ENCODE assay signal across 29 mouse cellular contexts in the genomic region with DNA sequence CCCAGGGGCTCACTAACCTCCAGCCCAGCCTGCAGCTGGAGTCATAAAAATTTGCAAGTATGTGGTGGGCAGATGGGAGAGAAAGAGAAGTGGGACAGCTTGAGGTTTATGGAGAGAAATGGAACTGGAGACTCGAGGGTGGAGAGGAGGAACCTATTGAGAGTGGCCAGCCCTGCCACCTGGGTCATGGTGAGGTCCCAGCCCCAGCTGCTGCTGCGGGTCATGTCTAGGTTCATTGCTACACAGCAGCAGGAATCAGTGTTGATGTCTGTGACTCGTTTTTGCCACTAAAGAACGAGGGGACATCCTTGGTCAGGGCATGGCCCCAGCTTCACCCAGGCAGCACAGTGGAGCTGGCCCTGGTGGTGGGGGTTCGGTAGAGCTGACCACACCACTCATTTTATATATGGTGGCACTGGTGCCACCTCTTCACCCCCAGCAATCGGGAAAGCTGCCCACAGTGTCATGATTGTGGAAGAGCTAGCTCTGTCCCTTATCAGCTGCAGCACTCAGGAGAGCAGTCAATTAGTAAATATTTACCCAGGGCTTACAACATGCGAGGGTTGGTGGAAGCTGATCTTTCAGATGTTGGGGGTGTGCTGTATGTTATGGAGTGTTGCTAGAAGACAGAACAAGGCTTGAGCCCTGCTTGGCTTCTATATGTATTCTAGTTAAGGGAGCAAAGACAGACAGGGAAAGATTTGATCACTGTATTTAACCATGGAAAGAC. TPM values are rescaled to one million over a fixed set of nuclear protein-coding genes. Genes with fewer than 3 reads are reported as not detected.
DNase-seq lines count a peak whose midpoint lies in the region; ATAC-seq and TF ChIP-seq lines count a peak whose summit lies in the region.
"Had no signal": no experiment of that assay in that cellular context is flagged by ENCODE, and none has a peak within 500 bp of the region (broad histone marks: within the 10 kb centered on the region; RNA-seq: fewer than 3 reads in every experiment).

No protein-coding gene starts in this region.

- H3K36me3 ChIP-seq in lung, embryonic 14.5 days (ENCODE audit: insufficient read depth) = no peaks in the 10 kb centered on the region
- H3K36me3 ChIP-seq in liver, embryonic 11.5 days (ENCODE audit: control insufficient read depth, insufficient read depth, low read length) = no peaks in the 10 kb centered on the region
- H3K36me3 ChIP-seq in liver, embryonic 16.5 days (ENCODE audit: control insufficient read depth, insufficient read depth) = no peaks in the 10 kb centered on the region
- H3K36me3 ChIP-seq: G1E; heart, embryonic 15.5 days; kidney, embryonic 15.5 days; limb, embryonic 12.5 days; neural tube, embryonic 15.5 days had no signal

- no peaks in the 10 kb centered on the region for H3K9me3 ChIP-seq in lung, embryonic 14.5 days (ENCODE audit: low read depth, low read length)
- no peaks in the 10 kb centered on the region for H3K9me3 ChIP-seq in liver, embryonic 11.5 days (ENCODE audit: control insufficient read depth, low read length)
- no peaks in the 10 kb centered on the region for H3K9me3 ChIP-seq in liver, embryonic 16.5 days (replicated peaks; ENCODE audit: control insufficient read depth, low read length)
- H3K9me3 ChIP-seq: G1E; heart, embryonic 15.5 days; kidney, embryonic 15.5 days; limb, embryonic 12.5 days; neural tube, embryonic 15.5 days had no signal

- H3K27ac ChIP-seq in lung, embryonic 14.5 days (ENCODE audit: low read depth) = no peak overlapping the region
- H3K27ac ChIP-seq in liver, embryonic 11.5 days (ENCODE audit: low read depth, low read length) = no peak overlapping the region
- peak overlapping the region; percentile 14 for H3K27ac ChIP-seq in liver, embryonic 16.5 days (ENCODE audit: low read length)
- H3K27ac ChIP-seq: heart, embryonic 15.5 days; hindbrain, postnatal 0 days; kidney, embryonic 15.5 days; layer of hippocampus, adult 2 months; left cerebral cortex, adult 2 months; limb, embryonic 12.5 days; neural tube, embryonic 15.5 days had no signal

- WGBS in lung, embryonic 14.5 days = 21% methylated on average over 7 of the region's 7 CpGs
- WGBS in liver, embryonic 11.5 days = 46% methylated on average over 7 of the region's 7 CpGs
- 40% methylated on average over 7 of the region's 7 CpGs for WGBS in liver, embryonic 16.5 days (ENCODE audit: insufficient replicate concordance)

- DNase-seq in lung, embryonic 14.5 days = peak; percentile 2
- DNase-seq in lung, postnatal 14 days = no peak
- DNase-seq in liver, embryonic 11.5 days (ENCODE audit: low spot score) = no peak
- DNase-seq in yolk sac, embryonic 10.5 days (ENCODE audit: low spot score) = peak; percentile 18
- DNase-seq in cerebellum, adult 8-10 months = no peak
- no peak for DNase-seq in urinary bladder, adult 2 months (ENCODE audit: low spot score)
- DNase-seq in cerebellum, postnatal 36 days = no peak
- DNase-seq: adrenal gland, postnatal 10 days; cerebellum, adult 9-10 months; gastrocnemius, postnatal 10 days; kidney, adult 11 months; kidney, postnatal 36 days; lung, adult 2 months; lung, postnatal 36 days; midbrain, embryonic 14.5 days; right cerebral cortex, adult 18-20 months; spleen, adult 18-20 months; thymus, adult 18-20 months; thymus, postnatal 25 days had no signal

- ATAC-seq in lung, embryonic 14.5 days (ENCODE audit: insufficient read depth) = 0 out of 2 replicates have a peak, but pooled peaks have one; percentile 21
- peak; percentile 53; the same call in 1 of the 2 replicates for ATAC-seq in liver, embryonic 11.5 days (replicated peaks; ENCODE audit: low FRiP score)
- peak; percentile 88 for ATAC-seq in liver, embryonic 16.5 days (ENCODE audit: low read depth)
- ATAC-seq: hindbrain, postnatal 0 days had no signal

- no peaks in the 10 kb centered on the region for H3K27me3 ChIP-seq in lung, embryonic 14.5 days (ENCODE audit: insufficient read depth, low read length)
- H3K27me3 ChIP-seq in liver, embryonic 11.5 days (replicated peaks; ENCODE audit: control insufficient read depth, insufficient read depth, low read length) = no peaks in the 10 kb centered on the region
- H3K27me3 ChIP-seq in liver, embryonic 16.5 days (ENCODE audit: control insufficient read depth, insufficient read depth, low read depth, low read length) = no peaks in the 10 kb centered on the region
- H3K27me3 ChIP-seq: heart, embryonic 15.5 days; neural tube, embryonic 15.5 days had no signal

- no peak overlapping the region for H3K4me3 ChIP-seq in lung, embryonic 14.5 days (ENCODE audit: low read depth, low read length)
- H3K4me3 ChIP-seq in liver, embryonic 11.5 days (ENCODE audit: low read depth, low read length) = no peak overlapping the region
- no peak overlapping the region for H3K4me3 ChIP-seq in liver, embryonic 16.5 days (ENCODE audit: low read depth, low read length)
- H3K4me3 ChIP-seq: erythroblast, embryonic 14.5 days; heart, embryonic 15.5 days; kidney, embryonic 15.5 days; layer of hippocampus, adult 2 months; left cerebral cortex, adult 2 months; limb, embryonic 12.5 days; neural tube, embryonic 15.5 days had no signal

- no peaks in the 10 kb centered on the region for H3K4me1 ChIP-seq in lung, embryonic 14.5 days (ENCODE audit: insufficient read depth)
- no peaks in the 10 kb centered on the region for H3K4me1 ChIP-seq in liver, embryonic 11.5 days (replicated peaks; ENCODE audit: control insufficient read depth, insufficient read depth, low read length)
- H3K4me1 ChIP-seq in liver, embryonic 16.5 days (ENCODE audit: control insufficient read depth, low read depth, low read length) = no peaks in the 10 kb centered on the region
- H3K4me1 ChIP-seq: heart, embryonic 15.5 days; kidney, embryonic 15.5 days; limb, embryonic 12.5 days; neural tube, embryonic 15.5 days had no signal

- no peak overlapping the region for H3K9ac ChIP-seq in lung, embryonic 14.5 days
- H3K9ac ChIP-seq in liver, embryonic 11.5 days (ENCODE audit: low read depth, low read length) = no peak overlapping the region
- H3K9ac ChIP-seq in liver, embryonic 16.5 days (ENCODE audit: low read depth, low read length) = no peak overlapping the region
- H3K9ac ChIP-seq: heart, embryonic 15.5 days; kidney, embryonic 15.5 days; limb, embryonic 12.5 days; neural tube, embryonic 15.5 days had no signal

- no peak overlapping the region for H3K4me2 ChIP-seq in lung, embryonic 14.5 days
- H3K4me2 ChIP-seq in liver, embryonic 11.5 days = no peak overlapping the region
- H3K4me2 ChIP-seq in liver, embryonic 16.5 days (ENCODE audit: low read depth, low read length) = 0 out of 2 replicates have a peak overlapping the region, but pooled peaks have one; percentile 3
- H3K4me2 ChIP-seq: heart, embryonic 15.5 days; kidney, embryonic 15.5 days; limb, embryonic 12.5 days; neural tube, embryonic 15.5 days had no signal

- TF ChIP-seq CTCF in lung, embryonic 14.5 days (IDR thresholded peaks at IDR 0.05; ENCODE audit: low read depth) = no peak

RNA-seq across cellular contexts. Expression of gene Pir, which starts 11.9 kb away (rescaled TPM):
- polyA plus RNA-seq in lung, embryonic 14.5 days (2014; fragmentation: Nextera tagmentation; extraction: Ambion mirVana) = 15.1 and 15.9 TPM in 2 replicates
- 11.0 and 11.5 TPM in 2 replicates for polyA plus RNA-seq in liver, embryonic 11.5 days (2014; fragmentation: Nextera tagmentation; extraction: Ambion mirVana)
- polyA plus RNA-seq in liver, embryonic 16.5 days (2015; fragmentation: Nextera tagmentation; extraction: Ambion mirVana) = 20.3 and 20.4 TPM in 2 replicates
- polyA plus RNA-seq in urinary bladder, adult 2 months (2012; rRNA removed) = 20.4 and 21.0 TPM in 2 replicates
- polyA plus RNA-seq: G1E had no signal

RNA-seq across cellular contexts. Expression of gene Bmx, which starts 23.1 kb away (rescaled TPM):
- polyA plus RNA-seq in lung, embryonic 14.5 days (2014; fragmentation: Nextera tagmentation; extraction: Ambion mirVana) = 0.66 and 1.1 TPM in 2 replicates
- polyA plus RNA-seq in liver, embryonic 11.5 days (2014; fragmentation: Nextera tagmentation; extraction: Ambion mirVana) = 0.19 and 0.27 TPM in 2 replicates
- 0.70 and 0.77 TPM in 2 replicates for polyA plus RNA-seq in liver, embryonic 16.5 days (2015; fragmentation: Nextera tagmentation; extraction: Ambion mirVana)
- polyA plus RNA-seq in urinary bladder, adult 2 months (2012; rRNA removed) = 2.9 and 3.0 TPM in 2 replicates
- polyA plus RNA-seq: erythroblast, embryonic 14.5 days; G1E had no signal

Comparison
In these comparisons a context has a peak if more than half of its experiments do, and no peak if none do; other contexts are left out.
1. DNase-seq: peak in lung, embryonic 14.5 days (single experiment) and yolk sac, embryonic 10.5 days (single experiment); none in lung, postnatal 14 days (single experiment), liver, embryonic 11.5 days (single experiment), cerebellum, adult 8-10 months (single experiment), urinary bladder, adult 2 months (single experiment) and cerebellum, postnatal 36 days (0 of 2).
2. ATAC-seq: peak in every context shown above with its lines; median percentile 88 in liver, embryonic 16.5 days; 53 in liver, embryonic 11.5 days; 21 in lung, embryonic 14.5 days.